Mouse (Mus musculus) myocyte (in vitro differentiated cells): ENCODE results near the gene Nap1l1. TPM values are rescaled to one million over a fixed set of nuclear protein-coding genes. Genes with fewer than 3 reads are reported as not detected.

ENCODE experiments used
- H3K27me3 ChIP-seq: one replicate; pipeline ENCODE4 v1.6.1; 2011; ENCODE audit not compliant: control insufficient read depth, insufficient read depth, insufficient read length
- H3K36me3 ChIP-seq: one replicate; pipeline ENCODE4 v1.6.1; 2011; ENCODE audit not compliant: control insufficient read depth, insufficient read depth
- H3K4me2 ChIP-seq: one replicate; pipeline ENCODE4 v1.6.1; 2011; ENCODE audit warnings: low read depth, control low read depth
- H3K4me3 ChIP-seq: one replicate; pipeline ENCODE4 v1.5.1; 2011; ENCODE audit warnings: mild to moderate bottlenecking, control low read depth, moderate library complexity
- H3K79me2 ChIP-seq: one replicate; pipeline ENCODE4 v1.6.1; 2011; ENCODE audit not compliant: control insufficient read depth, insufficient read depth
- H3ac ChIP-seq: one replicate; pipeline ENCODE4 v1.6.1; 2011; ENCODE audit not compliant: control insufficient read depth, insufficient read length
- CEBPB ChIP-seq: IDR thresholded peaks from 2 replicates; pipeline ENCODE4 v1.6.1; 2011; ENCODE audit warnings: mild to moderate bottlenecking, moderate library complexity; ENCODE audit not compliant: poor library complexity, insufficient read depth, severe bottlenecking
- E2F4 ChIP-seq: IDR thresholded peaks from one replicate; pipeline ENCODE4 v1.6.1; 2011; ENCODE audit warnings: mild to moderate bottlenecking, control low read depth, moderate library complexity; ENCODE audit not compliant: insufficient read depth
- MAX ChIP-seq: IDR thresholded peaks from one replicate; pipeline ENCODE4 v1.6.1; 2011; ENCODE audit warnings: low read depth, mild to moderate bottlenecking, control low read depth
- MYOD1 ChIP-seq, 3 experiments: IDR thresholded peaks; one replicate each; pipeline ENCODE4 v1.6.1; 2011; ENCODE audit warnings: control low read depth in 2 of 3, low read depth in 2 of 3, mild to moderate bottlenecking in 2 of 3, moderate library complexity in 1 of 3; ENCODE audit not compliant: insufficient read length in 2 of 3, control insufficient read depth in 1 of 3
- MYOG ChIP-seq, 3 experiments: IDR thresholded peaks; one replicate each; pipeline ENCODE4 v1.6.1; 2011; ENCODE audit warnings: control low read depth in 2 of 3, low read depth in 2 of 3, mild to moderate bottlenecking in 2 of 3; ENCODE audit not compliant: insufficient read length in 2 of 3, control insufficient read depth in 1 of 3, insufficient read depth in 1 of 3
- POLR2A ChIP-seq: IDR thresholded peaks from one replicate; pipeline ENCODE4 v1.6.1; 2011; ENCODE audit warnings: low read depth, mild to moderate bottlenecking, control low read depth, moderate library complexity; ENCODE audit not compliant: insufficient read length
- POLR2AphosphoS2 ChIP-seq: IDR thresholded peaks from one replicate; pipeline ENCODE4 v1.6.1; 2011; ENCODE audit warnings: low read depth, control low read depth; ENCODE audit not compliant: insufficient read length
- REST ChIP-seq: IDR thresholded peaks from one replicate; pipeline ENCODE4 v1.6.1; 2011; ENCODE audit warnings: mild to moderate bottlenecking, control low read depth, moderate library complexity; ENCODE audit not compliant: insufficient read depth, insufficient read length
- SRF ChIP-seq: IDR thresholded peaks from one replicate; pipeline ENCODE4 v1.6.1; 2011; ENCODE audit warnings: low read depth; ENCODE audit not compliant: control insufficient read depth, insufficient read length
- TCF12 ChIP-seq: IDR thresholded peaks from one replicate; pipeline ENCODE4 v1.6.1; 2011; ENCODE audit warnings: mild to moderate bottlenecking, control low read depth; ENCODE audit not compliant: poor library complexity, insufficient read depth, severe bottlenecking
- TCF3 ChIP-seq: IDR thresholded peaks from one replicate; pipeline ENCODE4 v1.6.1; 2011; ENCODE audit warnings: low read depth, control low read depth; ENCODE audit not compliant: insufficient read length
- USF1 ChIP-seq: IDR thresholded peaks from one replicate; pipeline ENCODE4 v1.6.1; 2011; ENCODE audit warnings: low read depth, mild to moderate bottlenecking, control low read depth, moderate library complexity
- polyA plus RNA-seq: library from polyadenylated mRNA; unstranded; fragments of >200 nt; fragmentation: generic; extraction: Trizol; gene quantifications from one replicate; pipeline ENCODE4 v1.2.1, GENCODE M21; 2012; ENCODE audit warnings: missing spikeins

Gene Nap1l1
- polyA plus RNA-seq, 1 experiment, result 130 TPM

- peak; percentile 12 for TF ChIP-seq POLR2AphosphoS2
- TF ChIP-seq TCF3, result no peak
- no peak for TF ChIP-seq TCF12
- peaks cover 4% of the 10 kb centered on the region for H3K36me3 ChIP-seq
- peaks cover 33% of the 10 kb centered on the region for H3K79me2 ChIP-seq
- no peak overlapping the region for H3ac ChIP-seq
- H3K4me2 ChIP-seq, result peak overlapping the region; percentile 80
- peak overlapping the region; percentile 99 for H3K4me3 ChIP-seq
- no peaks in the 10 kb centered on the region for H3K27me3 ChIP-seq
Measured at GRCm38 (mm10) chr10:111509103-111509784, 36.2 kb downstream of the Nap1l1 start.

GRCm38 (mm10) chr10:111509981-111510380 lies 37.0 kb downstream of the Nap1l1 start:
- H3K36me3 ChIP-seq, result peaks cover 4% of the 10 kb centered on the region
- no peak overlapping the region for H3ac ChIP-seq
- H3K27me3 ChIP-seq, result no peaks in the 10 kb centered on the region
- H3K4me3 ChIP-seq, result peak overlapping the region; percentile 99
- TF ChIP-seq POLR2A (no peak), E2F4 (no peak), POLR2AphosphoS2 (peak; percentile 35), REST (no peak), MYOD1 (IDR thresholded peaks at IDR 0.05; ENCODE audit: control insufficient read depth in 1 of 3, insufficient read length in 2 of 3, low read depth in 2 of 3) (no peak)
- peak overlapping the region; percentile 80 for H3K4me2 ChIP-seq
- H3K79me2 ChIP-seq, result peaks cover 33% of the 10 kb centered on the region

GRCm38 (mm10) chr10:111510798-111511197 lies 37.8 kb downstream of the Nap1l1 start:
- Histone ChIP-seq H3ac (no peak overlapping the region), H3K27me3 (no peaks in the 10 kb centered on the region), H3K79me2 (peaks cover 33% of the 10 kb centered on the region), H3K36me3 (peaks cover 4% of the 10 kb centered on the region), H3K4me3 (no peak overlapping the region), H3K4me2 (no peak overlapping the region)
- TF ChIP-seq TCF3 (no peak), CEBPB (no peak), MAX (no peak), MYOD1 (IDR thresholded peaks at IDR 0.05; ENCODE audit: control insufficient read depth in 1 of 3, insufficient read length in 2 of 3, low read depth in 2 of 3) (no peak), E2F4 (no peak), TCF12 (no peak), POLR2A (no peak), REST (no peak), MYOG (IDR thresholded peaks at IDR 0.05; ENCODE audit: control insufficient read depth in 1 of 3, insufficient read depth in 1 of 3, insufficient read length in 2 of 3, low read depth in 2 of 3) (no peak), USF1 (no peak), POLR2AphosphoS2 (no peak), SRF (no peak)

- Histone ChIP-seq H3K4me3 (no peak overlapping the region), H3K36me3 (peaks cover 4% of the 10 kb centered on the region), H3K79me2 (peaks cover 27% of the 10 kb centered on the region), H3K27me3 (no peaks in the 10 kb centered on the region), H3K4me2 (no peak overlapping the region), H3ac (no peak overlapping the region)
- TF ChIP-seq POLR2A, result no peak
- TF ChIP-seq MAX, result no peak
- no peak for TF ChIP-seq REST
- TF ChIP-seq TCF3, result no peak
- no peak for TF ChIP-seq POLR2AphosphoS2
- TF ChIP-seq CEBPB, result no peak
- TF ChIP-seq USF1, result no peak
- TF ChIP-seq E2F4, result no peak
- TF ChIP-seq SRF, result no peak
- no peak for TF ChIP-seq TCF12
- TF ChIP-seq MYOD1 (IDR thresholded peaks at IDR 0.05; ENCODE audit: control insufficient read depth in 1 of 3, insufficient read length in 2 of 3, low read depth in 2 of 3), result no peak
- TF ChIP-seq MYOG (IDR thresholded peaks at IDR 0.05; ENCODE audit: control insufficient read depth in 1 of 3, insufficient read depth in 1 of 3, insufficient read length in 2 of 3, low read depth in 2 of 3), result no peak
Measured at GRCm38 (mm10) chr10:111512036-111512568, 39.1 kb downstream of the Nap1l1 start.

GRCm38 (mm10) chr10:111514282-111514885 lies 41.4 kb downstream of the Nap1l1 start:
- no peak overlapping the region for H3K4me3 ChIP-seq
- peaks cover 4% of the 10 kb centered on the region for H3K79me2 ChIP-seq
- H3K27me3 ChIP-seq, result no peaks in the 10 kb centered on the region
- H3K36me3 ChIP-seq, result peaks cover 4% of the 10 kb centered on the region
- no peak overlapping the region for H3ac ChIP-seq
- TF ChIP-seq E2F4, result no peak
- TF ChIP-seq POLR2A, result no peak
- TF ChIP-seq TCF3, result no peak
- no peak for TF ChIP-seq POLR2AphosphoS2
- no peak for TF ChIP-seq SRF
- TF ChIP-seq USF1, result no peak
- no peak overlapping the region for H3K4me2 ChIP-seq
